Mouse (Mus musculus) T-helper 2 cell (primary cell): ENCODE results near the gene Map9.
"Not testable (repeated sequence)": the region's sequence is repeated elsewhere in the genome, so short reads cannot be mapped to it uniquely, and the experiment has no call there.

ENCODE experiments used
- in situ Hi-C: fragments of 300-600 bp; cut with MboI, MseI; formaldehyde crosslinking; loops from one replicate; pipeline ENCODE4 v1.15.1; 2025; ENCODE audit warnings: high pct_unique_total_duplicates

Gene Map9

DNA sequence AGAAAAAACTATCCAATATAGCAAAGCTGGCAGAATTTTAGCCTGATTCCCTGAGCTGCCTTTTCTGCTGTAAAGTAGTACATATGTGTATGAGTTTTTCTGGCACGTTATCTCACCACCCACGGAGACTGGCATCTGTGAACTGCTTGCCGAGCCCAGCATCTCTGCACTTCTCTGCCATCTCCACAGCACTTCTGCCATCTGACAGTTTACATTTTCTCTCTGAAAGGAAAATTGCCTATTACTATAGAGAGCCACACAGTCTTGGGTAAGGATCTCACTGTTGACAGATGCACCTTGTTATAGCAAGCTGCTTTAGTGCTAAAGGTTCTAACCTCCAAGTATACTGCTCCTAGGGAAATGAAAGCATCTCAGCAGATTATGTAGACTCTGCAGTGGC, 48.5 kb downstream of the Map9 start:
- in situ Hi-C loops = no loop called here

DNA sequence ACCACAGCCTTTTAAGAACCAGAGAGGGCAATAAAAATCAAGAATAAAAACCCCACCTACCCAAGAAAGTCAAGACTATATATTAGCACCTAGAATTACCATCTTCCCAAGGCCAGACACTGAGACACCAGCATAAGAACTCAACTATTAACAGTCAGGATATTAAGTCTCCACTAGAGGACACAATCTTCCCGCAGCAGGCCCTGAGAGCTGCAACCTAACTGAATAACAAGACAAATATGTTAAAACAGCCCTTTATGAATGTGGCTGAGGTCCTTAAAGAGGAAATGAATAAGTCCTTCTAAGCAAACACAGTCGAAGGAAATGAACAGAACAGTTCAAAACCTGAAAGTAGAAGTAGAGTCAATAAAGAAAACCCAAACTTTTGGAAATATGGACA, 49.6 kb downstream of the Map9 start:
- in situ Hi-C loops = no loop called here

DNA sequence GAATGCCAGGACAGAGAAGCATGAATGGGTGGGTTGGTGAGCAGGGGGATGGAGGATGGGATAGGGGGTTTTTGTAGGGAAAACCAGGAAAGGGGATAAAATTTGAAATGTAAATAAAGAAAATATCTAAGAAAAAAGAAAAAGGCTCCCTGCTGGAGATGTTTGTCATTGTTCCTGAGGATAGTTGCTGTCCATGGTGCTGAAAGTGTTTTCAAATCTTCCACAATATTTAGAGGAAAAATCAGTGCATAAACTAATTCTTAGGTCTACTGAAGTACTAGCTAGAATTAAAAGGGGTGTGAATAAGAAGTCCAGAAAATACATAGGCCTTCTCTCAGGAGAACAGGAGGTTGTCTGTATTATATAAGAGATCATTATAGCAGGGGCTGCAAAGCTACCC, 54.6 kb downstream of the Map9 start:
- in situ Hi-C loops = no loop called here

DNA sequence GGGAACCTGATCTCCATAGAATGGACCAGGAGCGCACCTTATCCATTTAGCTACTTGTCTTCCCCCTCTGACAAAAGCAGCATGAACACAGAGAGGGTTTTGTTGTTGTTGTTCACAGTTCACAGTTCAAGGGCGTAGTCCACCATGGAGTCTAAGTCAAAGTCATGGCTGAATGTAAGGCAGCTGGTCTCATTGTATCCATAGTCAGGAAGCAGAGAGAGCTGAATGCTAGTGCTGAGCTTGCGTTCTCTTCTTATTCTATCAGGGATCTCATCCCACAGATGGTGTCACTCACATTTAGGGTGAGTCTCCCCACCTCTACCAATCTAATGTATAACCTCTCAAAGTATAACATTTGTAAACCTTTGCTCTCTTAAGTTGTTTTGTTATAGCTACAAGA, 60.1 kb downstream of the Map9 start:
- in situ Hi-C loops = no loop called here

DNA sequence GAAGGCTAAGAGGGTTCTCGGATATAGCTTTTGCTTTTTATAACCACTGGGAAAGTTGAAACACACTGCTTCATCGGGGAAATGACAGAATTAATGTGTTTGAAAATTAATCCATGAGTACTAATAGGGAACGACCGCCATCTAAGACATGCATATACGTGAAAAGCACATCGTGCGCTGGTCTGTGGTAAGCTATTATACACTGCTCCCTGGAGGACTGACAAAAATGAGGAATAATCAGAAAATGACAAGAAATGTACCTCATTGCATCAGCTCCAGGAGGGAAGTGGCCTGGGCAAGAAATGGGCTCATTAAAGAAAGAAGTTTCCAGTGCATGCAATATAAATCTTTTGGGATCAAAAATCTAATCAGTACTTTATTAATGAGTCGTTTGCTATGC, 77.5 kb downstream of the Map9 start:
- in situ Hi-C loops = no loop called here

DNA sequence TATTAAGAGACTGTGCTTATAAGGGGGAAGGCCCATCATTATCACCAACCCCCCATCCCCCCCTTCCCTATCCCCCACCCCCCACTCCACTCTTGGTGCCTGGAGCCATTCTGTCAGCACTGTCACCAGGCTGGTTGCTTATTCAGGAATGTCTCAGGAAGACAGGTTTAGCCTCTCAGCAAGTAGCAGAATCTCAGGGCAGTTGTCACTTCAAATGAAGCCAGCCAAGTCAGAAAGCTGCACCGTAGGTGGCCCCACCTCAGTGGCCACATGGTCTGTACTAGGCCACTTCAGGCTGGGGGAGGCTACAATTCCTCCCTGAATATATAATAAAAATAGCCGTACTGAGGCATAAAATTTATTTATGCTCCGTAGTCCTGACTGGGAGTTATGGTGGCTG, 83.1 kb downstream of the Map9 start:
- in situ Hi-C loops = no loop called here

DNA sequence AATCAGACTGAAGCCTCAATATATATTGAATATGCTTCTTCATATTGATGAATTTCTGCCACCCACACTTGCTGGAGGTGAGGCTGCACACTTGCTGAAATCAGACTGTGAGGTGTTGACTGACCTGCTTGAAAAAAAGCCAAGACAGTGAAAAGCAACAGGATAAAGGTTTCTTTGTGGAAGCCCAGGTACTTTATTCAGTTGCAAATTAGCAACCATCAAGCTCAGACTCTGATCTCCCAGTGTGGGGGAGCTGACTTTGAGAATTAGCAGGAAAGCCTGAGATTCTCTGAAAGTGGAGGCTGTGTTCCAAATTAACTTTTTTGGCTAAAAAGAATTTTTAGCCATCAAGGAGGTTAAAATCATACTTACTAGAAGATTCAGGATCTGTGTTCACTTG, 83.8 kb downstream of the Map9 start:
- in situ Hi-C loops = not testable (repeated sequence)
